ENCODE assay signal across 8 mouse cellular contexts in genomic region chr4:94601395-94601794, GRCm38 (mm10). TPM values are rescaled to one million over a fixed set of nuclear protein-coding genes. Genes with fewer than 3 reads are reported as not detected.
DNase-seq lines count a peak whose midpoint lies in the region; ATAC-seq lines count a peak whose summit lies in the region.

No protein-coding gene starts in this region.

- H3K4me3 ChIP-seq in forebrain, embryonic 12.5 days (replicated peaks), result peak overlapping the region; percentile 81; the same call in 1 of the 2 replicates
- no peak overlapping the region for H3K4me3 ChIP-seq in liver, embryonic 16.5 days (ENCODE audit: low read depth, low read length)

- no peaks in the 10 kb centered on the region for H3K27me3 ChIP-seq in forebrain, embryonic 12.5 days
- H3K27me3 ChIP-seq in liver, embryonic 16.5 days (ENCODE audit: control insufficient read depth, insufficient read depth, low read depth, low read length), result no peaks in the 10 kb centered on the region

- no peaks in the 10 kb centered on the region for H3K36me3 ChIP-seq in forebrain, embryonic 12.5 days (replicated peaks)
- no peaks in the 10 kb centered on the region for H3K36me3 ChIP-seq in liver, embryonic 16.5 days (ENCODE audit: control insufficient read depth, insufficient read depth)

- DNase-seq in kidney, adult 9 months, result peak; percentile 28
- no peak for DNase-seq in kidney, postnatal 14 days
- DNase-seq in ES-CJ7 (ENCODE audit: low read depth, low spot score) (peak; percentile 32), MN1 (ENCODE audit: low spot score) (no peak)
- no peak for DNase-seq in adrenal gland, postnatal 10 days
- no peak for DNase-seq in gastrocnemius, adult 18-20 months (ENCODE audit: low spot score)

- WGBS in forebrain, embryonic 12.5 days, result 90% methylated on average over 4 of the region's 4 CpGs
- WGBS in liver, embryonic 16.5 days (ENCODE audit: insufficient replicate concordance), result 73% methylated on average over 4 of the region's 4 CpGs

- H3K9me3 ChIP-seq in forebrain, embryonic 12.5 days, result no peaks in the 10 kb centered on the region
- no peaks in the 10 kb centered on the region for H3K9me3 ChIP-seq in liver, embryonic 16.5 days (replicated peaks; ENCODE audit: control insufficient read depth, low read length)

- peaks cover 24% of the 10 kb centered on the region for H3K4me1 ChIP-seq in forebrain, embryonic 12.5 days
- H3K4me1 ChIP-seq in liver, embryonic 16.5 days (ENCODE audit: control insufficient read depth, low read depth, low read length), result peaks cover 14% of the 10 kb centered on the region

- no peak for ATAC-seq in forebrain, embryonic 12.5 days (ENCODE audit: low FRiP score)
- no peak for ATAC-seq in liver, embryonic 16.5 days (ENCODE audit: low read depth)

- H3K4me2 ChIP-seq in forebrain, embryonic 12.5 days, result peak overlapping the region; percentile 70
- peak overlapping the region; percentile 93; the same call in 1 of the 2 replicates for H3K4me2 ChIP-seq in liver, embryonic 16.5 days (ENCODE audit: low read depth, low read length)

- H3K27ac ChIP-seq in forebrain, embryonic 12.5 days, result no peak overlapping the region
- no peak overlapping the region for H3K27ac ChIP-seq in liver, embryonic 16.5 days (ENCODE audit: low read length)

- H3K9ac ChIP-seq in forebrain, embryonic 12.5 days, result no peak overlapping the region
- no peak overlapping the region for H3K9ac ChIP-seq in liver, embryonic 16.5 days (ENCODE audit: low read depth, low read length)

RNA-seq across cellular contexts. Expression of gene Plaa, which starts 1.6 kb away (rescaled TPM):
- polyA plus RNA-seq in forebrain, embryonic 12.5 days (2016; fragmentation: Nextera tagmentation; extraction: Ambion mirVana), result 98.6 TPM in 2 replicates
- 22.2 and 22.6 TPM in 2 replicates for polyA plus RNA-seq in liver, embryonic 16.5 days (2015; fragmentation: Nextera tagmentation; extraction: Ambion mirVana)
- total RNA-seq in adrenal gland, postnatal 10 days (2021), result 10 to 100 TPM; 55.1 to 56.6 TPM
- 10 to 100 TPM; 31.3 to 38.0 TPM for total RNA-seq in gastrocnemius, adult 18-20 months (2021)

RNA-seq across cellular contexts. Expression of gene Ift74, which starts 12.9 kb away (rescaled TPM):
- polyA plus RNA-seq in forebrain, embryonic 12.5 days (2016; fragmentation: Nextera tagmentation; extraction: Ambion mirVana), result 64.0 and 66.0 TPM in 2 replicates
- 2.0 and 2.2 TPM in 2 replicates for polyA plus RNA-seq in liver, embryonic 16.5 days (2015; fragmentation: Nextera tagmentation; extraction: Ambion mirVana)
- 10 to 100 TPM; 15.0 to 16.2 TPM for total RNA-seq in adrenal gland, postnatal 10 days (2021)
- 1 to 10 TPM; 6.3 to 6.4 TPM for total RNA-seq in gastrocnemius, adult 18-20 months (2021)

RNA-seq across cellular contexts. Expression of gene Caap1, which starts 44.8 kb away (rescaled TPM):
- 34.2 and 35.4 TPM in 2 replicates for polyA plus RNA-seq in forebrain, embryonic 12.5 days (2016; fragmentation: Nextera tagmentation; extraction: Ambion mirVana)
- polyA plus RNA-seq in liver, embryonic 16.5 days (2015; fragmentation: Nextera tagmentation; extraction: Ambion mirVana), result 5.3 and 7.1 TPM in 2 replicates
- total RNA-seq in adrenal gland, postnatal 10 days (2021), result 1 to 10 TPM; 8.9 to 9.4 TPM
- 1 to 10 TPM; 1.9 to 2.0 TPM for total RNA-seq in gastrocnemius, adult 18-20 months (2021)

RNA-seq across cellular contexts. Expression of gene Gm10306, which starts 45.0 kb away (rescaled TPM):
- polyA plus RNA-seq in forebrain, embryonic 12.5 days (2016; fragmentation: Nextera tagmentation; extraction: Ambion mirVana), result 0.55 and 1.4 TPM in 2 replicates
- not detected in 2 replicates for polyA plus RNA-seq in liver, embryonic 16.5 days (2015; fragmentation: Nextera tagmentation; extraction: Ambion mirVana)
- not detected for total RNA-seq in adrenal gland, postnatal 10 days (2021)
- total RNA-seq in gastrocnemius, adult 18-20 months (2021), result not detected

RNA-seq across cellular contexts. Expression of gene Lrrc19, which starts 48.5 kb away (rescaled TPM):
- 0.90 and 1.1 TPM in 2 replicates for polyA plus RNA-seq in forebrain, embryonic 12.5 days (2016; fragmentation: Nextera tagmentation; extraction: Ambion mirVana)
- polyA plus RNA-seq in liver, embryonic 16.5 days (2015; fragmentation: Nextera tagmentation; extraction: Ambion mirVana), result 0.04 and 0.13 TPM in 2 replicates
- not detected for total RNA-seq in adrenal gland, postnatal 10 days (2021)
- total RNA-seq in gastrocnemius, adult 18-20 months (2021), result not detected

Comparison
In these comparisons a context has a peak if more than half of its experiments do, and no peak if none do; other contexts are left out.
1. DNase-seq: peak in kidney, adult 9 months (single experiment) and ES-CJ7 (single experiment); none in kidney, postnatal 14 days (single experiment), MN1 (single experiment), adrenal gland, postnatal 10 days (single experiment) and gastrocnemius, adult 18-20 months (single experiment).